Mouse (Mus musculus) limb, embryonic 11.5 days (tissue): ENCODE measurements around the gene Zfp426. TPM values are rescaled to one million over a fixed set of nuclear protein-coding genes. Genes with fewer than 3 reads are reported as not detected.

ENCODE experiments used
- ATAC-seq: fragments of 200-750 bp; cut with Nextera tagmentation; 2 replicates; pipeline ENCODE4 v1.8.0; 2017; ENCODE audit warnings: low read depth; ENCODE audit not compliant: insufficient number of reproducible peaks, low FRiP score, low TSS enrichment
- DNase-seq: peaks from one replicate; pipeline ENCODE4 v3.0.0-alpha.2; 2015; ENCODE audit warnings: low spot score
- H3K27ac ChIP-seq: fragments of 300-500 bp; sonication (generic); replicated peaks from 2 replicates; pipeline ENCODE4 v1.5.1; 2014; ENCODE audit warnings: low read depth, mild to moderate bottlenecking, low read length
- H3K27me3 ChIP-seq: fragments of 300-500 bp; sonication (generic); 2 replicates; pipeline ENCODE4 v1.6.1; 2014; ENCODE audit warnings: mild to moderate bottlenecking, low read length, mixed read lengths; ENCODE audit not compliant: control insufficient read depth, insufficient read depth
- H3K36me3 ChIP-seq: fragments of 300-500 bp; sonication (generic); 2 replicates; pipeline ENCODE4 v1.6.1; 2014; ENCODE audit warnings: mild to moderate bottlenecking, low read length, moderate library complexity, mixed read lengths; ENCODE audit not compliant: control insufficient read depth, insufficient read depth
- H3K4me1 ChIP-seq: fragments of 300-500 bp; sonication (generic); 2 replicates; pipeline ENCODE4 v1.6.1; 2014; ENCODE audit warnings: low read length, mixed read lengths; ENCODE audit not compliant: control insufficient read depth, insufficient read depth
- H3K4me2 ChIP-seq: fragments of 300-500 bp; sonication (generic); 2 replicates; pipeline ENCODE4 v1.6.1; 2014; ENCODE audit warnings: low read depth, mild to moderate bottlenecking, moderate library complexity; ENCODE audit not compliant: severe bottlenecking
- H3K4me3 ChIP-seq: fragments of 300-500 bp; sonication (generic); 2 replicates; pipeline ENCODE4 v1.5.1; 2014; ENCODE audit warnings: low read depth, low read length
- H3K9ac ChIP-seq: fragments of 300-500 bp; sonication (generic); 2 replicates; pipeline ENCODE4 v1.6.1; 2014; ENCODE audit warnings: mild to moderate bottlenecking, low read length
- H3K9me3 ChIP-seq: fragments of 300-500 bp; sonication (generic); 2 replicates; pipeline ENCODE4 v1.6.1; 2016; ENCODE audit warnings: low read length; ENCODE audit not compliant: control insufficient read depth
- WGBS: fragments of 180-500 bp; shearing (Covaris S2); extraction: QIAGEN DNeasy Blood & Tissue Kit; methylation state at CpG from one replicate; pipeline ENCODE4 v1.1.7; 2014; 5-methylcytosine and 5-hydroxymethylcytosine counted together
- polyA plus RNA-seq: library from polyadenylated mRNA; unstranded; fragments of >200 nt; fragmentation: Nextera tagmentation; extraction: Ambion mirVana; gene quantifications from 2 replicates; pipeline ENCODE4 v1.2.1, GENCODE M21; 2014

Gene Zfp426
- polyA plus RNA-seq, 1 experiment from 2014 or later: 27.1 TPM

GRCm38 (mm10) chr9:20489536-20489935, 3.0 kb downstream of the Zfp426 start:
- no peak overlapping the region for H3K9ac ChIP-seq
- H3K4me3 ChIP-seq: no peak overlapping the region
- H3K27ac ChIP-seq: no peak overlapping the region
- DNase-seq (no peak), ATAC-seq (no peak)
- peaks cover 6% of the 10 kb centered on the region; the same call in 1 of the 2 replicates for H3K4me1 ChIP-seq
- no peak overlapping the region for H3K4me2 ChIP-seq
- no peaks in the 10 kb centered on the region; the same call in 1 of the 2 replicates for H3K36me3 ChIP-seq
- 89% methylated on average over 5 of the region's 5 CpGs for WGBS
- no peaks in the 10 kb centered on the region for H3K9me3 ChIP-seq
- H3K27me3 ChIP-seq: no peaks in the 10 kb centered on the region

GRCm38 (mm10) chr9:20479396-20479795, 13.2 kb downstream of the Zfp426 start:
- no peaks in the 10 kb centered on the region for H3K27me3 ChIP-seq

DNA sequence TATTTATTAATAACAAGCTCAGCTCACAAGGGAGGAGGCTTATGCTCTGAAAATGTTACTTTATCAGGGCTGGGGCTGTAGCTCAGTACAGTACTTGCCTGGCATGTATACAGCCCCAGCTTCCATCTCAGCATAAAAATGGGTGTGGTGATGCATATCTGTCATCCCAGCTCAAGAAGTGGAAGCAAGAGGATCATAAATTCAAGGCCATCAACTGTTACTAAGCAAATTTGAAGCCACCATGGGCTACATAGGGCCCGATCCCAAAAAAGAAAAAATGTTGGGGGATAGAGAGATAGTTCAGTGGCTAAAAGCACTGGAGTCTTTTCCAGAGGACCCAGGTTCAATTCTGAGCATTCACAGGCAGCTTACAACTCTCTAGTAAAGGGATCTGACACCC, 15.9 kb downstream of the Zfp426 start:
- Histone ChIP-seq H3K4me1 (no peaks in the 10 kb centered on the region), H3K27ac (no peak overlapping the region), H3K4me2 (no peak overlapping the region), H3K36me3 (no peaks in the 10 kb centered on the region; the same call in 1 of the 2 replicates), H3K27me3 (no peaks in the 10 kb centered on the region), H3K4me3 (no peak overlapping the region), H3K9ac (no peak overlapping the region), H3K9me3 (no peaks in the 10 kb centered on the region)
- DNase-seq (no peak), ATAC-seq (no peak)
- 94% methylated on average over 1 of the region's 1 CpGs for WGBS

More at GRCm38 (mm10) chr9:20479396-20479795, 13.2 kb downstream of the Zfp426 start:
- H3K9me3 ChIP-seq: no peaks in the 10 kb centered on the region
- no peak overlapping the region for H3K27ac ChIP-seq
- H3K4me3 ChIP-seq: no peak overlapping the region
- no peak overlapping the region for H3K9ac ChIP-seq
- no peak overlapping the region for H3K4me2 ChIP-seq
- H3K4me1 ChIP-seq: no peaks in the 10 kb centered on the region
- H3K36me3 ChIP-seq: 0 out of 2 replicates have a peak, but pooled peaks cover 3% of the 10 kb centered on the region
- 97% methylated on average over 5 of the region's 5 CpGs for WGBS
- DNase-seq (no peak), ATAC-seq (no peak)

GRCm38 (mm10) chr9:20466761-20467442, 25.6 kb downstream of the Zfp426 start:
- Histone ChIP-seq H3K27ac (no peak overlapping the region), H3K36me3 (peaks cover 25% of the 10 kb centered on the region), H3K4me3 (no peak overlapping the region), H3K9me3 (peaks cover 6% of the 10 kb centered on the region; the same call in 1 of the 2 replicates), H3K9ac (no peak overlapping the region), H3K4me1 (no peaks in the 10 kb centered on the region), H3K4me2 (no peak overlapping the region), H3K27me3 (no peaks in the 10 kb centered on the region)
- 59% methylated on average over 7 of the region's 7 CpGs for WGBS
- DNase-seq: peak; percentile 73
- no peak for ATAC-seq

GRCm38 (mm10) chr9:20459377-20460317, 32.9 kb downstream of the Zfp426 start, which contains the start of gene Zfp26:
Zfp26 (minus strand) TSS chr9:20460162.
- Histone ChIP-seq H3K27me3 (no peaks in the 10 kb centered on the region), H3K9me3 (no peaks in the 10 kb centered on the region), H3K4me1 (no peaks in the 10 kb centered on the region), H3K27ac (peak within 1 kb of the TSS; percentile 80), H3K36me3 (peaks cover 2% of the 10 kb centered on the region; the same call in 1 of the 2 replicates), H3K9ac (peak within 1 kb of the TSS; percentile 90), H3K4me3 (peak within 1 kb of the TSS; percentile 76), H3K4me2 (peak within 1 kb of the TSS; percentile 68)
- WGBS: under 1% methylated on average over 48 of the region's 48 CpGs
- ATAC-seq (peak; percentile 90), DNase-seq (peak; percentile 85)

DNA sequence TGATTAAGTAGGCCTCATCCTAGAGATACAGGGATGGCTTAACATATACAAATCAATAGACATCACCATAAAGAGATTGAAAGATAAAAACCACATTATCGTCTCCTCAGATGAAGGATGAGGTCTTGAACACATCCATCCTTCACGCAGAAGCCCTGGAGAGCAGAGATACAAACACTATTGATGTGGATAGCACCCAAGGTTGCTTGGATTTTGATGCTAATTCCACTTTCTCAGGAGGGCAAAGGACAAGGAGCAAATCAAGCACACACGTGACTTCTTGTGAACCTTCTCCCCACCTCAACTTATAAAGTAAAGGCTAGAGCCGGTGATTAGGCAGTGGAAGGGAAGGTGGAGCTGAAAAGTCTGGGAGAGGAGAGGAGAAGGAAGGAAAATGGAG, 38.9 kb downstream of the Zfp426 start:
- no peaks in the 10 kb centered on the region for H3K9me3 ChIP-seq
- no peak for ATAC-seq
- no peak overlapping the region for H3K4me3 ChIP-seq
- no peak overlapping the region for H3K9ac ChIP-seq
- peaks cover 12% of the 10 kb centered on the region for H3K36me3 ChIP-seq
- H3K4me1 ChIP-seq: no peaks in the 10 kb centered on the region
- H3K4me2 ChIP-seq: no peak overlapping the region
- no peaks in the 10 kb centered on the region for H3K27me3 ChIP-seq
- WGBS: 89% methylated on average over 4 of the region's 4 CpGs
- DNase-seq: no peak
- H3K27ac ChIP-seq: no peak overlapping the region

DNA sequence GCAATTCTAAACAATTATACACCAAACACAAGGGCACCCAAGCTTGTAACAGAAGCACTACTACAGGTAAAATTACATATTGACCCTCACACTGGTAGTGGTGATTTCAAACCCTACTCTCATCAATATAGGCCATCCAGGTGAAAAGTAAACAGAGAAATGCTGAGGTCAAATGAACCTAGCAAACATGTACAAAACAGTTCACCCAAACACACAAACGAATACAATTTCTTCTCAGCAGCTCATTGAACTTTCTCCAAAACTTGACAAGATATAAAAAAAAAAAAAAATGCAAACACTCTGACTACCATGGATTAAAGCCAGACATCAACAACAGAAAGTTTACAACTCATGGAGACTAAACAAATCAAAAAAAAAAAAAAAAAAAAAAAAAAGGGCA, 41.1 kb downstream of the Zfp426 start:
- no peak overlapping the region for H3K4me2 ChIP-seq
- H3K4me3 ChIP-seq: no peak overlapping the region
- ATAC-seq (no peak), DNase-seq (no peak)
- no peaks in the 10 kb centered on the region for H3K9me3 ChIP-seq
- H3K4me1 ChIP-seq: no peaks in the 10 kb centered on the region
- H3K27me3 ChIP-seq: no peaks in the 10 kb centered on the region
- H3K27ac ChIP-seq: no peak overlapping the region
- peaks cover 10% of the 10 kb centered on the region for H3K36me3 ChIP-seq
- H3K9ac ChIP-seq: no peak overlapping the region
- 92% methylated on average over 1 of the region's 1 CpGs for WGBS

DNA sequence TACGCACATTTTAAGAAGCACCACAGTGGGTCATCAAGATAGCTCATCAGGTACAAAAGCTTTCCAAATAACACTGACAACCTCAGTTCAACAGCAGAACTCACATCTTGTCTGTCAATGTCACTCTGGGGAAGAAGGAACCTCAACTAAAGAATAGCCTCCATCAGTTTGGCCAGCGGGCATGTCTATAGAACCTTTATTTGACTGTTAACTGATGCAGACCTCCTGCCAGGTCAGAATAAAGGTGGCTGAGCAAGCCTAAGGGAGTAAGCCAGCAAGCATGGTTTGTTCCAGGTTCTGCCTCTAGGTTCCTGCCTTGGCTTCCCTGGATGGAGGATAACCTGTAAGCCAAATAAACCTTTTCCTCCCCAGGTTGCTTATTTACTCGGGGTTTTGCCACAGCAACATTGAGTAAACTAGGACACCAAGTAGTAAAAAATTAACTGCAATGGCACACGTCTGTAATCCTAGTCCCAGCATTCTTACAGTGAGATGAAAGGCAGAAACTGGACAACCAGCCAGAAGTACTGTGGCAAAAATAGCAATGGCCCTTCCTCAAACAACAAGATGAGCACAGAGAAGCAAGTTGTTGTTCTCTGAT, 49.3 kb downstream of the Zfp426 start:
- DNase-seq: no peak
- WGBS: 92% methylated on average over 4 of the region's 4 CpGs

More for the DNA sequence above, 49.3 kb downstream of the Zfp426 start:
- no peak for ATAC-seq
- H3K4me2 ChIP-seq: no peak overlapping the region
- H3K27ac ChIP-seq: no peak overlapping the region
- peaks cover 30% of the 10 kb centered on the region for H3K36me3 ChIP-seq
- H3K27me3 ChIP-seq: no peaks in the 10 kb centered on the region
- H3K9me3 ChIP-seq: no peaks in the 10 kb centered on the region
- no peak overlapping the region for H3K4me3 ChIP-seq
- no peak overlapping the region for H3K9ac ChIP-seq
- H3K4me1 ChIP-seq: no peaks in the 10 kb centered on the region
